Mouse (Mus musculus): ENCODE measurements around the gene Il12rb1.
A peak's percentile ranks its signal among the peaks of the same experiment; 100 is the strongest.

Il12rb1 gene

DNA sequence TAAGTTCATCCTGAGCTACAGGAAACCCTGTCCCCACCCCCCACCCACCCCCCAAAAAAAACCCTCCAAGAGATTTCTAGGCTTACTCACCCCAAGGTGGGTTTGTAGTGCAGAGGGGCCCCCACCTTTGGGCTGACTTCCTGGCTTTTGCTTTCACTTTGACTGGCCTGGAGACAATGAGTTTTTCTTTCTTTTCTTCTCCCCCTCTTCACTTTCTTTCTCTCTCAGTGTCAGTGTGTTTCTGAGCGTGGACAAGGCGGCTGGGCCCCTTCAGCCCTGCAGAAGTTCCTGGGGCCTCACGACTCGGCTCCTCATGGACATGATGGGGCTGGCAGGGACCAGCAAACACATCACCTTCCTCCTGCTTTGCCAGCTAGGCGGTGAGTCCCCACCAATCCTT is at the start of gene Il12rb1:
Gene Il12rb1, plus strand, starts transcription at position 211 of the 400 bp plus-strand sequence.
- no peak for DNase-seq (ENCODE audit: low spot score)

DNA sequence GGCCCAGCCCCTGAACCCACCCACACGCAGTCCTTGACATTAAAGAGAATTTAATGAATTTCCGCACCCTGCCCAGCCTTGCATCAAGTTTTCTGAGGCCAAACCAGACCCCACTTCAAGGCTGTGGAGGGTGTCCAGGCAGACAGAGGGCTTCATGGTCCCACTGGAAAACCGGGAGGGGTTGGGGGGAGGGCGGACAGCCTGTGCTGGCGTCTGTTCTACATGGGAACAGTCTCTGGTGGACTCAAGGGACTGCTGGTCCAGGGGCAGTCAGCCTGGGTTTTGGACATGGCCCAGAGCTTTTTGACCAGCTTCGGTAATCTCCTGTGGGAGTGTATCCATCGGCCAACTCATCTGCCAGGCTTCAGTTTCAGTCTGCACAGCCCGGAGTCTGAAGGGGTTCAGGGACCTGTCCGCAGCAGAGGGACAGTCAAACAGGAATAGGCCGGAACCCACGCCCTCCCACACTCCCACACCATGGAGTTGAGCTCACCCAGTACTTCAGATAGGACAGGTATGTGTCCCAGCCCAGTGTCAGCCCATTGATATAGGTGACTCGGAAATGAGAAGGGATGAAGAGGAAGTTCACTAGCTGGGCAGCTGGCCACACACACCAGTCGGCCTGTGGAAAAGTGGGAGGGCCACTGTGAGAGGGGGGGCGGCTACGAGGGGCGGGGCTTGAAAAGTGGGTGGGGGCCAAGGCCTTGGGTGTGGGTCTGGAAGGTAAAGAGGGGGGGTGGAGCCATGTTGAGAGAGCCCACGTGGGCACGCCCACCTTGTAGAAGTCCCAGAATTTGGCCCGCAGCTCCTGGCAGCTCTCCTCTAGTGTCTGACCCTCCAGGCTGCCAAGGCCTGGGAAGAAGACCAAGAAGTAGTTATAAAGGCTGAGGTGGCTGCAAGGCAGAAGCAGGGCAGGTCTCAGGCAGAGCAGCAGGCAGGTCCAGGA is 49.4 kb upstream of the Il12rb1 start:
- DNase-seq (ENCODE audit: low spot score): no peak

DNA sequence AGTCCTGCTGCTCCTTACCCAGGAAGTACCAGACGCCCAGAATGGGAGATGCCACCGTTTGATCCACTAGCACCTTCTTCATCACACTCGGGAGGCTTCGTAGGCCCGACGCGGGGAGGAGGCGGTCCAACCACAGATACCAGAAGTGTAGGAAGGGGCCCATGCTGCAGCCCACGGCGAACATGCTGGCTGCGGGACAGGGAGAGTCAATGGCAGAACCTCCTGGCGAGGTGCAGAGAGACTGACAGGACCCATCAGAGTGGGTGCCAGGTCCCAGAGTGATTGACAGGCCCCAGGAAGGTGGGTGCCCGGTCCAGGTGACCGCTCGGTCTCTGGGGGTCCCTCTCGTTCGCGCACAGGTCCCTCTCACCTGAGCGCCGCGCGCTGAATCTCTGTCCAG is 47.9 kb upstream of the Il12rb1 start:
- no peak for DNase-seq (ENCODE audit: low spot score)

DNA sequence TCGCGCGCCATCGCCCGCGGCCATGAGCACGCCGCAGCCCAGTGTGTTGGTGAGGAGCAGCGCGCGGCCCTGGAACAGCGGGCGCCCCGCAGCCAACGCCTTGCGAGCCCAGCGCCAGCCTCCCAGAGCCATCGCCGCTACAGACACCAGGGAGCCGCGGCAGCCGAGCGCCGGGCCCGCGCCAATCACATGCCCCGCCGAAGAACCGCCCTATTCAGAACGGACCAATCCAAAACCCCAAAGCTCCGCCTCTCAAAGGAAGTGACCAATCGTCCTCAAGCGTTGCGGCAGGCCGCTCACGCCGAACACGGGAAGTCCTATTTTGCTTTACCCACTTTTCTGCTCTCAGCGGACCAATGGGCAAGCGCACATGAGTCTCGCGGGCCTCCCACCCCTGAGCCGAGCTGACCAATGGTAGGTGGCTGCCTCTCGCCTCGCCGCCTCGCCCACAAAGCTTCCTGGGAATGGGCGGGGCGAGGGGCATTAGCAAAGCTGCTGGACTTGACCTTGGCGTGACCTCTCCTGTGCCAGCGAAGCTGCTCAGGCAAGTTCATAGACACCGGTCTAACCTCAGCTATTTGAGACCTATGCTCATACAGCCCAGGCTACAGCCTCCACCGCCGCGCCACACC is 47.4 kb upstream of the Il12rb1 start, which contains the start of gene Mpv17l2:
Gene Mpv17l2, minus strand, starts transcription at position 172 of the 632 bp plus-strand sequence.
- peak; percentile 99 for DNase-seq (ENCODE audit: low spot score)

DNA sequence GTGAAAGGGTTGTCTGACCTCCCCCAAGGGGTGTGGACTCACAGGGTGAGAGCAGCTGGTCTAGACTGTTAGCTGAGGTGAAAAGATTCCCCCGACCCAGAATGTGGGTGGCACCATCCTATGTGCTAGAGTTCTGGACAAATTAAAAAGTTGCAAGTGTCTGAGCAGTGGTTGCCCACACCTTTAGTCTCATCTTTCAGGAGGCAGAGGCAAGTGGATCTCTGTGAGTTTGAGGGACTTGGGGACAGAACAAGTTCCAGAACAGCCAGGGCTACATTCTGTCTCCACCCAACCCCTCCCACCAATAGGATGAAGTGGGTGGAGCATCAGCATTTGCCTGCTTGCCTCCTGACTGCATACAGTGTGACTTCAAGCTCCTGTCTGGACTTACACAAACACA is 46.1 kb upstream of the Il12rb1 start:
- DNase-seq (ENCODE audit: low spot score): no peak

GRCm38 (mm10) chr8:70763354-70763753 is 44.9 kb upstream of the Il12rb1 start:
- DNase-seq (ENCODE audit: low spot score): no peak

DNA sequence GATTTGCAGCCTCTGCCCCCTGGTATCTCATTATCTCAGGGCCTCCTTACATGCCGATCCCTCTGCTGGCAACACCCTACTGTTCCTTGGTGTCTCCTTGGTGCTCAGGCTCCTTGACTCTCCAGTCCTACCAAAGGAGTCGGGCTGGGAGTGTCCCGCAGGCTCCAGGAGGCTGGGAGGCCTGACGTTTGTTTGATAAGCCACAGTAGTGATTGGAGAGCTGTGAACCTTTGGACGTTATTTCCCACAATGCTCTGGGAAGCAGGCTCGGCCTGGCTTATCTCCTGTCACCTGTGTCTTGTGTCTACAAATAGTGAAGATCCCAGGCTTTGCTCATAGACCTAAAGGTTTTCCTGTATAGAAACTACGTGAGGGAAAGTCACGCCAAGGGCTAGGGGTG is 44.2 kb upstream of the Il12rb1 start:
- peak; percentile 83 for DNase-seq (ENCODE audit: low spot score)

GRCm38 (mm10) chr8:70764676-70765075 is 43.6 kb upstream of the Il12rb1 start:
- DNase-seq (ENCODE audit: low spot score): no peak

DNA sequence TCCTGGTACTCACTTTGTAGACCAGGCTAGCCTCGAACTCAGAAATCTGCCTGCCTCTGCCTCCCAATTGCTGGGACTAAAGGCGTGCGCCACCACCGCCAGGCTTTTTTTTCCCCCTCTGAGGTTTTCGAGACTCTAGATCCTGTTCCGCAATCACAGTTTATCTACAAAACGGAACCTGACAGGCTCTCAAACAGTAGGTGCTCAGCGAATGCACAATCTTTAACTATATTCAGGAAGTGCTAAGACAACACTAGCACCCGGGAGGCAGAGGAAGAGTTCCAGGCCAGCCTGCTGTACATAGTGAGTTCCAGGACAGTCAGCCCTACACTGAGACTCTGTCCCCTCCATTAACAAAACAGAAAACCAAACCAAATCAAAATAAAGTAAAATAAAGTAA is 42.9 kb upstream of the Il12rb1 start:
- no peak for DNase-seq (ENCODE audit: low spot score)

- DNase-seq (ENCODE audit: low spot score): peak; percentile 59
Observed at GRCm38 (mm10) chr8:70765838-70766570, 42.2 kb upstream of the Il12rb1 start.

- peak; percentile 92 for DNase-seq (ENCODE audit: low spot score)
Observed at GRCm38 (mm10) chr8:70766571-70767440, 41.4 kb upstream of the Il12rb1 start.

DNA sequence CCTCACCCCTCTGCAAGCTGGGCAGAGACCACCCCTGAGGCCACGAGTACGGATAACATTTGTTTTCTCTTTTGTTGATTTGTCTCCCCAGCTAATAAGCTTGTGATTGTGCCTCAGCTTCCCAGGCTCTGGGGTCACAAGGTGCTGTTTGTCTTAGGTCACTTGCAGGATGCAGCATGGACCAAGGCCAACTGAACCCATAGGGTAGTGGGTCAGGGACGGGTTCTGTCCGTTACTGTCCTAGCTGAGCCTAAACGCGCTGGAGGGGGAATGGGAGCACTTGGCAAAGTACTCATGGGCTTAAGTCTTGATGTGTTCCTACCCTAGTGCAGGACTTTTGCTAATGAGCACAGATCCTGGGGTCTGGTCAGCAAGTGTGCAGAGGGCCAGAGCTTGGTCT is 40.7 kb upstream of the Il12rb1 start:
- DNase-seq (ENCODE audit: low spot score): no peak

GRCm38 (mm10) chr8:70768231-70768776 is 39.9 kb upstream of the Il12rb1 start:
- no peak for DNase-seq (ENCODE audit: low spot score)

- no peak for DNase-seq (ENCODE audit: low spot score)
Observed at GRCm38 (mm10) chr8:70768956-70769355, 39.3 kb upstream of the Il12rb1 start.

DNA sequence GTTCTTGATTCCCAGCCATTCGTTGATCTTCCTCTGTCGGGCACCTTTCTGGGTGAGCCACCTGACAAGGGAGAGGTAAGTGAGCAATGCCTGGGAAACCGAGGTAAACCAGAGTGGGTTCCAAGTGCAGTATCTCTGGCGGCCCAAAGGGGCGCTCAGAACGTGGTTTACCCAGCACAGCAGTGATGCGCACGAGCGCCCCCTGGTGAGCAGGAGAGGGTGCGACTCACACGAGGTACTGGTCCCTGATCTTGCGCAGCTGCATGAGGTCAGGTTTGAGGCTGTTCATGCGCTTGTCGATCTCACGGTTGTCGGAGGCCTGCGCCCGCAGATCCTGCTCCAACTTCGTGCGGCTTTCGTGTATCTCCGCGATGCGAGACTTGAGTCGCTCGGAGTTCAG is 38.9 kb upstream of the Il12rb1 start:
- peak; percentile 86 for DNase-seq (ENCODE audit: low spot score)

GRCm38 (mm10) chr8:70769858-70770257 is 38.4 kb upstream of the Il12rb1 start:
- no peak for DNase-seq (ENCODE audit: low spot score)

DNA sequence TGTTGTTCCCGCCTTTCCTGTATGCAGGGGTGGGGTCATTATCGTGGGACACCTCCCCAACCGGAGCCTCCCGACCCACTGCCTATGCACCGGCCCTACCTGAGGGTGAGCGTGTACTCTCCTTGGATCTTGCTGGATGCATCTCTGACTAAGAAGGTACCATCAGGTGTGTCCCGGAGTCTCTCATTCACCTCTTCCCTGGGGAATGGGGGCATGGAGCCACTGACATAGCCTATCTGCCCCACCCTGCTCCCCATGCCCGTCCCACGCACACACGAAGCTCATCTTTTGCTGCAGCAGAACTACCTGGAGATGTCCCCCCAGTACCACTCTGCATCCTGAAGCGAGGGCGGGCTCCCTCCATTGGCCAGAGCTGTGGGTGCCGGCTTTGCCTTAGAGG is 37.5 kb upstream of the Il12rb1 start:
- no peak for DNase-seq (ENCODE audit: low spot score)

DNA sequence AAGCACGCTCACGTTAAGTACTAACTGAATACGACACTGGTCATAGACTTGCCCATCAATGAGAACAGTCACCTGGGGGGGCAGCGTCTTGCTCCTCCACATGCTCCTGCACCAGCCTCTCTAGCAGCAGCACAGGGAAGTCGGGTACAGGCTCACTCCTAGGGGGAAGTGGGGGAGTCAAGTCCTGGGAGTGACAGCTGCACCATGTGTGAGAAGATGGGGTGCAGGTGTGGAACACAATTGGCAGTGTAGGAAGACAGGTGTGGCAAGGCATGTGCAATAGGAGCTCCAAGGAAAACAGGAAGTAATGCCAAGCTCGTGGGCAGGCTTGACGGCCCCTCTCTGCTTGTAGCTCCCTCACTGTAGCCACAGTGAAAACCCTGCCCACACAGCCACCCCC is 37.0 kb upstream of the Il12rb1 start:
- no peak for DNase-seq (ENCODE audit: low spot score)

- no peak for DNase-seq (ENCODE audit: low spot score)
Observed at GRCm38 (mm10) chr8:70772075-70772474, 36.2 kb upstream of the Il12rb1 start.

GRCm38 (mm10) chr8:70772890-70773289 is 35.4 kb upstream of the Il12rb1 start:
- DNase-seq (ENCODE audit: low spot score): no peak

DNA sequence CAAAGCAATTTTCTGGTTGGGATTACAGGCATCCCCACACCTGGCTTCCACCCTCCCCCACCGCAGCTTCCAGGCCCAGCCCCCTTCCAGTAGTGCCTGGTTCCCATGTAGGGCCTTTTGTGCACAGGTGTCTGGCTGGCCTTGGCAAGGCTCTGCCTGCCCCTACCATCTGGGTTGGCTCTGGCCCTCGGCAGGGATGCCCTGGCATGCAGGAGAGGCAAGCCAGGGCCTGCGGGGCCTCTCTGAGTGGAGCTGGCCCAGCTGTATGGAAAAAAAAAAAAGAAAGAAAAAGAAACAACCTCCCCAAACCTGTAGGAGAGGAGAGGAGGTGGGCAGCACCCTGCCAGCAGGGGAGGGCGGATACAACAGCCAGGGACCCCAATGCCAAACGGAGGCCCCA is 34.8 kb upstream of the Il12rb1 start:
- no peak for DNase-seq (ENCODE audit: low spot score)
